Mouse (Mus musculus): Measurements from ENCODE around the gene Gm15557.
"Not testable (repeated sequence)": the region's sequence is repeated elsewhere in the genome, so short reads cannot be mapped to it uniquely, and the experiment has no call there.

Gene Gm15557

DNA sequence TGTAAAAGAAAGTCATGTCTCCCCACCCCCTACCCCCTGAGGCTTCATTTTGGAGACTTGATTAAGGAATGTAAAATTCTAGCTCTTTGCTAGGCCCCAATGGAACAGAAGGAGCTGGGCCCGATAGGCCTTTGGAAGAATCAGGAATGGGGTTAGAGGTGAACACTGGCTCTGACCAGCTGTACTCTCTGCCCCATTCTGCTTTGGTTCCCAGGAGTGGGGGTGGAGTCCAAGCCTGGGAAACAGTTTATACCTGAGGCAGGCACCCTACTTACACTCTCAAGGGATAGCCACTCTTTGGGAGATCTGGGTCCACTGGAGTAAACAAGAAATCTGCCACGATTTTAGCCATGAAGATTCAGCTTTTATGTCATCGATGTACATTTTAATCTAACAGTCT is at the start of gene Gm15557:
Gene Gm15557 (plus strand): TSS at position 48 of the 400 bp plus-strand sequence.
- DNase-seq (ENCODE audit: low spot score in 2 of 2), result no peak

- no peak for DNase-seq (ENCODE audit: low spot score in 2 of 2)
These were observed 46.1 kb upstream of the Gm15557 start for GRCm38 (mm10) chr2:155894307-155895045.

DNA sequence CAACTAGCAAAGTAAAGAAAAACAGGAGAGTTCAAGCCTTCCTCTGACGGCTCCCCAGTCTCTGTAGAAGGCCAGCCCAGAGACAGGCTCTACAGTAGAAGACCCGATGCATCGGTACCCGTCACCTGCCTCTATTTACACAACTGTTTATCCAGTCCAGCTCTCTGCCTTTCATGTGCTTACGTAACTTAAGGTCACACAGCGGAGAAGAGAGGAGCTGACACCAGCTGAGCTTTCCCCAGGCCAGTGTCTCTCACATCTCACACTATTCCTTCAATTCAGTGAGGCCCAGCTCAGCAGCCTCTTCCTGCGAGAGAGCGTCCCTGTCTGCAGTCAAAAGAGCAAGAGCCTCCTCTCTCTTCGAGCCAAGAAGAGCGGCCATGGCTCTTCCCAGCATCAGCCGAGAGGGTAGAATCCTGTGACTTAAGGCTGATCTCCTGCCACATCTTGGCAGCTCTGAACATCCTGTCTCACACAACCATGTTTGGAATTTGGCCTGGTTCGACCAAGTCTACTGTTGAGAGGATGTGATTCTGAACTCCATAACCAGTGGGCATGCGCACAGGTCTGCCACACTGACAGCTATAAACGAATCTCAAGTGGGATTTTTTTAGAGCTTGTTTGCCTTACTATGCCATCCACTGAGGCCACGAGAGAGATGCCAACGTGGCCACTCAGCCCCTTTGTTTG is 45.3 kb upstream of the Gm15557 start:
- no peak for DNase-seq (ENCODE audit: low spot score in 2 of 2)

DNA sequence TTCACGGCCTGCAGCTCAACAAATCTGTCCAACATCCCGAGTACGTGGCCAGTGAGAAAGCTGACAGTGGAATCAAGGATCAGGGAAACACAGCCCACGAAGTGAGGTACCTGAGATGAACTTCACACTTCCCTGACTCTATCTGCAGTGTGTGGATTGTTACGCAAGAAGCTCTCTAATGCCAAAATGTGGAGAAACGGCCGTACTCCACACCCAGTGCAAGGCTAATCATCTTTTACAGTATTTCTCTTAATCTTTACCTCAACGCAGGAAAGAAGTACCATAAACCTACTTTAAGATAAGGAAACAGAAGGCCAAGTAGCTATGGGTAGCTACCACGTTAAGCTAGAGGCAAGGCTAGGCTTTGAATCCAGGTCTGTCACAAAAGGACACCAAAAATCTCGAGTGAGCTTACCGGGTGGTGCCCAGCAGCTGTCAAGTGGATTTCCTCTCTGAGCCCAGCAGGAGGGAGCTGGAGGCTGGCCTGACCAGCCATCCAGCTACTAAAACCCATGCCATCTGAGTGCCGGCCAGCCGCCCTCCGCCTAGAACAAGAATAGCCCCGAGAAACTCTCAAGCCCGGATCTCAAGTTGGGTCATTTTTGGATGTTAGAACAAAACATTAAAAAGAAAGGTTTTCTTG is 37.4 kb upstream of the Gm15557 start:
- no peak for DNase-seq (ENCODE audit: low spot score in 2 of 2)

- DNase-seq (ENCODE audit: low spot score in 2 of 2), result no peak
These were observed 36.9 kb upstream of the Gm15557 start for GRCm38 (mm10) chr2:155903632-155904008.

- no peak for DNase-seq (ENCODE audit: low spot score in 2 of 2)
These were observed 25.8 kb upstream of the Gm15557 start for GRCm38 (mm10) chr2:155914684-155915083.

DNA sequence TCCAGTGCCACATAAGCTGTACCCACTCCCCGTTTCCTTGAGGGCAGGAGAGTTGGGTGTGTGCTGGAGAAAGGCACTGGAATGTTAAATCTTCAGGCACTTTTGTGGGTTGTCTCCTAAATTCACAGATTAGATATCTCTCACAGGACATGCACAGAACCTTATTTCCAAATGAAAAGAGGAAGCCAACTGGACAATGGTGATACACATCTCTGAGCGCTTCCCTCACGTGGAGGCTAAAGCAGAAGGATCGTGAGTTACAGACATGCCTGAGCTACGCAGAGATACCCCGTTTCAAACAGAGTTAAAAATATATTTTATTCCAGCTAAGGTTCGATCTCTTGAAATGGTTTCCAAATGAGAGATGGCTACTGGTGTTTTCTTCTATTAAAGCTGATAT is 17.4 kb upstream of the Gm15557 start:
- DNase-seq (ENCODE audit: low spot score in 2 of 2), result no peak

DNA sequence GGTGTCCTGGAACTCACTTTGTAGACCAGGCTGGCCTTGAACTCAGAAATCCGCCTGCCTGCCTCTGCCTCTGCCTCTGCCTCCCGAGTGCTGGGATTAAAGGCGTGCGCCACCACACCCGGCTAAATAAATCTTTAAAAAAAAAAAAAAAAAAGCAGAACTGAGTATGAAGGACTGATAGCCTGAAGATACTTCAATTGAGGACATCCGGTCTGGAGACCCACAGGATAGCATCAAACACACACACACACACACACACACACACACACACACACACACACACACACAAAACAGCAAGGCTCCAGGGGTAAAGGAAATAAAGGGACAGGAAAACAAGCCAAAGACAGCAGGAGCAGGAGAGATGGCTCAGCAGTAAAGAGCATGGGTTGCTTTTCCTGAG is 15.3 kb upstream of the Gm15557 start:
- DNase-seq (ENCODE audit: low spot score in 2 of 2), result not testable (repeated sequence)

GRCm38 (mm10) chr2:155928711-155929345 is 11.7 kb upstream of the Gm15557 start:
- no peak for DNase-seq (ENCODE audit: low spot score in 2 of 2)

DNA sequence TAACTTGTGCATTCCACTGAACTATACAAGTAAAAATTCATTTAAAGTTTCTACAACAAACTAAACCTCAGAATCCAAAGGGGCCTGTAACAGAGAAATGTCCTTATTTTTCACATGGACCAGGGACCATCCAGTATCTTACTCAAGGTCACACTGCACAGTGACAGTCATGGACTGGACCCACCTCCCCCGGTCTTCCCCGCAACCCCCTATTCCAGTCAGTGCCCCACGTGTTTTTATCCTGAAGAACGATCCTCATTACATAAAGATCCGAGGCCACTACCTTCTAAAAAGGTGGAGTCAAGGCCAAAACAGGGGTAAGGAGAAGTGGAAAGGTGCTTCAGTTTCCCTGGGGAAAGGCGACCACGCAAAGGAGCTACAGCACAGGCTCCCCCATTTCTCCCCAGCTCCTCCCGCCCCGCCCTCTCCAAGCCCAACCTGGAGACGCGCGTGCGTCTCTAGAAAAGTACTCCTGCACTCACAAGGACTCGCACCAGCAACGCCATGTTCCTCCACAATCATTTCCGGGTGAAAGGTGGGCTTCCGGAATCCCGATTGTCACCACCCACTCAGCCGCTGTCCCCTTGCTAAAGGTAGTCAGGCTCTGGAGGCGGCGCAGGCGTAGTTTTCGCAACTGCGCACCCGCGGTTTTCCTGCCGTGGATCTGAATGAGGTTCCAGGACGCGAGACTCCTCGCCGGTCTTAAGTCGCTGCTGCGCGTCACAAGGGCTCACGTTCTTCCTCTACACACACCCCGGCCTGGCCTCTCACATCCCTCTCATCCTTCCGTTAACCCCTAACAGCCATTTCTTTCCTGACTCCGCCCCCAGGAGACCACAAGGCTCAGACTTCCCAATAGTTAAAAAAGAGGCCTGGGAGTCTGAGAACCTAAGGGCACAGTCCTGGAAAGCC is 10.7 kb upstream of the Gm15557 start, which contains the start of gene Uqcc1:
Gene Uqcc1 (minus strand): TSS at position 780 of the 912 bp plus-strand sequence.
- peak; percentile 92 to 96 for DNase-seq (ENCODE audit: low spot score in 2 of 2)

DNA sequence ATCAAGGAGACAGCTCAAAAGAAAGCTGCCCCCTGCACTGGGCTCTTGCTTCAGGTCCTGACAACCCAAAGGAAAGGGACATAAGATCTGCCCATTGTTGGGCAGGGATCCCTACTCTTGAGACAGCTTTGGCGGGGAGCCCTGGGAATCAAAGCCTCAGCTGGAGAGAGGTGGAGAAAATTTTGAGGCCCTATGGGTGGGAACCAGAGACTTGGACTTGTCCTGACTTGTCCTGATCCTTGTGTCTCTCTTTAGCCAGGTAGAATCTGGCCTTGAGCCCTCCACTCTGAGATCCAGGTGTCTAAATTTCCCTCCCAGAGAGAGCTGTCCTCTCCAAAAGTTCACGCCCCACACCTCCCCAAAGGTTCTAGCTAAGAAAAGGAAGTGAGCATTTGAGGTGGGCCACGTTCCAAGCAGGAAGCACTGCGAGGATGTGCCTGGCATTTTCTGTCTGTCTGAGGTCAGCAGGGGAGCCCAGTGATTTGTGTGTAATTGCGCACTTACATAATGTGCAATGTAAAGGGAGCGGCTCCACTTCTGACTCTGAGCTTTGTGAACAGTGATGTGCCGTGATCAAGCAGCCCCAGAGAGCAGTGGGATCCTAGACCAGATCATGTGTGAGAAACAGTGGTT is 515 bp upstream of the Gm15557 start:
- DNase-seq (ENCODE audit: low spot score in 2 of 2), result no peak

DNA sequence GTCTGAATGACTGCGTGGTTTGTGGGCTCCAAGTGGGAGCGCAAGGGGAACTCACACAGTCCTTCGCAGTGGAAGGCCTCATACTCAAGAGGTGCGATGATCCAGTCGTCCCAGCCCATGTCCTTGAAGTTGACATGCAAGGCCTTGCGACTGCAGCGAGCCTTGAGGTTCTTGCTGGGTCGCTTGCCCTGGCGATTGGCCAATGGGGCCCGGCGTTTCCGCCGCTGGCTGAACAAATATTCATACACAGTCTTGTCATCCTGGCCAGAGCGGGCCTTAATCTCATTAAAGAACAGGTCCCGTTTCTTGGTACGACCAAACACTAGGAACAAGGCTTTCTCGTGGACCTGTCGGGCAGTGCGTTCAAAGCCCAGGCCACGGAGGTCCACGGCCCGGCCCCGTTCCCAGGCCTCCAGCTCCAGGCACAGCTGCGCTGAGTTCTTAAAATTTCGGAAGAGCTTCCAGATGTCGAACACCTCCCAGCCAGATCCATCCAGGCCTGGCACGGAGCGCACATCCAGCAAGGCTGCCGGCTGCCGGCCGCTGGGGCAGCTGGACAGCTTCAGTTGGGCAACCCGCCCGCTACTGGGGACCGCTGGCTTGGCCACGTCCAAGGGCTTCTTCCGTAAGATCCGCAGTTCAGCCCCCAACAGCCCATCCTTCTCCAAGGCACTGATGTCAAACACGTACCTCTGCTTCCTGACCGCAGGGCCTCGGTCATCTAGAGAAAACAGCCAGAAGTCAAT is 1.3 kb downstream of the Gm15557 start:
- no peak for DNase-seq (ENCODE audit: low spot score in 2 of 2)

- DNase-seq (ENCODE audit: low spot score in 2 of 2), result no peak
These were observed 2.9 kb downstream of the Gm15557 start for GRCm38 (mm10) chr2:155943463-155943862.

GRCm38 (mm10) chr2:155944685-155945084 is 4.2 kb downstream of the Gm15557 start:
- no peak for DNase-seq (ENCODE audit: low spot score in 2 of 2)

GRCm38 (mm10) chr2:155945124-155945523 is 4.6 kb downstream of the Gm15557 start, which contains the start of gene Gdf5:
Gdf5 (minus strand) TSS chr2:155945367.
- DNase-seq (ENCODE audit: low spot score in 2 of 2), result peak in 1 of 2 experiments; percentile 39

GRCm38 (mm10) chr2:155945580-155945979 is 5.1 kb downstream of the Gm15557 start:
- DNase-seq (ENCODE audit: low spot score in 2 of 2), result no peak

GRCm38 (mm10) chr2:155946069-155946468 is 5.5 kb downstream of the Gm15557 start:
- peak in 1 of 2 experiments; percentile 59 for DNase-seq (ENCODE audit: low spot score in 2 of 2)

GRCm38 (mm10) chr2:155946499-155946898 is 6.0 kb downstream of the Gm15557 start:
- DNase-seq (ENCODE audit: low spot score in 2 of 2), result no peak

- no peak for DNase-seq (ENCODE audit: low spot score in 2 of 2)
These were observed 7.0 kb downstream of the Gm15557 start for GRCm38 (mm10) chr2:155947390-155948002.

All from left cerebral cortex, adult 9 months (tissue).